Mouse (Mus musculus) MEL (cell line): Measurements from ENCODE around the gene Pafah1b1. TPM values are rescaled to one million over a fixed set of nuclear protein-coding genes. Genes with fewer than 3 reads are reported as not detected.

Source experiments
- DNase-seq: peaks from one replicate; pipeline ENCODE4 v3.0.0; 2011; ENCODE audit warnings: low read depth, low spot score
- H3K27ac ChIP-seq: 2 replicates; pipeline ENCODE4 v1.5.1; 2012; ENCODE audit warnings: low read depth, mild to moderate bottlenecking, control low read depth, low read length, moderate library complexity; ENCODE audit not compliant: control insufficient read depth
- H3K27me3 ChIP-seq, 2 experiments: fragments of 150-350 bp in 1 of 2; sonication (generic) in 1 of 2; 2 replicates each; pipeline ENCODE4 v1.6.1; 2012; ENCODE audit warnings: low read length in 2 of 2, mild to moderate bottlenecking in 2 of 2, improper control_type of control experiment in 1 of 2, moderate library complexity in 1 of 2; ENCODE audit not compliant: insufficient read depth in 2 of 2, control insufficient read depth in 1 of 2
- H3K36me3 ChIP-seq, 2 experiments: 2 replicates each; pipeline ENCODE4 v1.6.1; 2012 to 2014; ENCODE audit warnings: low read length in 2 of 2, improper control_type of control experiment in 1 of 2, inconsistent platforms in 1 of 2, mild to moderate bottlenecking in 1 of 2; ENCODE audit not compliant: insufficient read depth in 2 of 2, control insufficient read depth in 1 of 2
- H3K4me1 ChIP-seq, 2 experiments: fragments of 150-350 bp in 1 of 2; sonication (generic) in 1 of 2; 2 replicates each; pipeline ENCODE4 v1.6.1; 2012; ENCODE audit warnings: low read length in 2 of 2, improper control_type of control experiment in 1 of 2, mild to moderate bottlenecking in 1 of 2; ENCODE audit not compliant: insufficient read depth in 2 of 2, control insufficient read depth in 1 of 2
- H3K4me3 ChIP-seq, 2 experiments: fragments of 150-350 bp in 1 of 2; sonication (generic) in 1 of 2; 2 replicates each; pipeline ENCODE4 v1.5.1; 2012; ENCODE audit warnings: low read depth in 2 of 2, low read length in 2 of 2, mild to moderate bottlenecking in 2 of 2, moderate library complexity in 2 of 2, control low read depth in 1 of 2, improper control_type of control experiment in 1 of 2; ENCODE audit not compliant: control insufficient read depth in 1 of 2, insufficient read depth in 1 of 2
- H3K79me2 ChIP-seq: 2 replicates; pipeline ENCODE4 v1.6.1; 2012; ENCODE audit warnings: mild to moderate bottlenecking, low read length, moderate library complexity; ENCODE audit not compliant: control insufficient read depth, poor library complexity, insufficient read depth
- H3K9ac ChIP-seq: 2 replicates; pipeline ENCODE4 v1.6.1; 2012; ENCODE audit warnings: low read depth, mild to moderate bottlenecking, control low read depth, low read length, moderate library complexity; ENCODE audit not compliant: control insufficient read depth, poor library complexity, severe bottlenecking
- H3K9me3 ChIP-seq: fragments of 150-350 bp; sonication (generic); replicated peaks from 2 replicates; pipeline ENCODE4 v1.6.1; 2012; ENCODE audit warnings: mild to moderate bottlenecking, low read length, improper control_type of control experiment, moderate library complexity; ENCODE audit not compliant: insufficient read depth
- CHD1 ChIP-seq: IDR thresholded peaks from 2 replicates; pipeline ENCODE4 v1.6.1; 2012; ENCODE audit warnings: low read depth, mild to moderate bottlenecking, inconsistent platforms, low read length, improper control_type of control experiment
- CTCF ChIP-seq, 3 experiments: IDR thresholded peaks in 2 of 3; conservative IDR thresholded peaks in 1 of 3; 2 replicates each; pipeline ENCODE4 v1.5.1; 2011 to 2012; ENCODE audit warnings: low read length in 3 of 3, low read depth in 2 of 3, mild to moderate bottlenecking in 2 of 3, improper control_type of control experiment in 1 of 3, inconsistent platforms in 1 of 3, mixed read lengths in 1 of 3, moderate library complexity in 1 of 3; ENCODE audit not compliant: control insufficient read depth in 1 of 3, insufficient read depth in 1 of 3, poor library complexity in 1 of 3, severe bottlenecking in 1 of 3
- ELF1 ChIP-seq: IDR thresholded peaks from 2 replicates; pipeline ENCODE4 v1.6.1; 2014; ENCODE audit warnings: low read depth, mild to moderate bottlenecking, inconsistent platforms, low read length, improper control_type of control experiment, moderate library complexity
- EP300 ChIP-seq, 2 experiments: IDR thresholded peaks; 2 replicates each; pipeline ENCODE4 v1.6.1; 2011; ENCODE audit warnings: improper control_type of control experiment in 2 of 2, low read length in 2 of 2, low read depth in 1 of 2, mild to moderate bottlenecking in 1 of 2
- GABPA ChIP-seq: IDR thresholded peaks from 2 replicates; pipeline ENCODE4 v1.6.1; 2012; ENCODE audit warnings: low read depth, mild to moderate bottlenecking, inconsistent platforms, low read length, improper control_type of control experiment, moderate library complexity
- JUND ChIP-seq: IDR thresholded peaks from 2 replicates; pipeline ENCODE4 v1.6.1; 2011; ENCODE audit warnings: low read depth, mild to moderate bottlenecking, improper control_type of control experiment, low read length
- MAX ChIP-seq: IDR thresholded peaks from 2 replicates; pipeline ENCODE4 v1.6.1; 2011; ENCODE audit warnings: low read length, improper control_type of control experiment
- MAZ ChIP-seq: IDR thresholded peaks from 2 replicates; pipeline ENCODE4 v1.6.1; 2012; ENCODE audit warnings: low read depth, mild to moderate bottlenecking, inconsistent platforms, low read length, improper control_type of control experiment
- MEF2A ChIP-seq: IDR thresholded peaks from 2 replicates; pipeline ENCODE4 v1.6.1; 2014; ENCODE audit warnings: low read depth, mild to moderate bottlenecking, inconsistent platforms, low read length, improper control_type of control experiment; ENCODE audit not compliant: poor library complexity, insufficient replicate concordance, severe bottlenecking; ENCODE audit errors: extremely low read depth
- MXI1 ChIP-seq: IDR thresholded peaks from 2 replicates; pipeline ENCODE4 v1.6.1; 2011; ENCODE audit warnings: mild to moderate bottlenecking, low read depth, low read length, improper control_type of control experiment
- RAD21 ChIP-seq: IDR thresholded peaks from 2 replicates; pipeline ENCODE4 v1.6.1; 2011; ENCODE audit warnings: mild to moderate bottlenecking, low read depth, low read length, improper control_type of control experiment
- SIN3A ChIP-seq: IDR thresholded peaks from 2 replicates; pipeline ENCODE4 v1.6.1; 2012; ENCODE audit warnings: low read length, improper control_type of control experiment, inconsistent platforms
- SMC3 ChIP-seq: IDR thresholded peaks from 2 replicates; pipeline ENCODE4 v1.6.1; 2011; ENCODE audit warnings: low read depth, low read length, improper control_type of control experiment
- TAL1 ChIP-seq: IDR thresholded peaks from 2 replicates; pipeline ENCODE4 v1.6.1; 2012; ENCODE audit warnings: mild to moderate bottlenecking, inconsistent platforms, low read length, moderate library complexity, mixed read lengths
- TBP ChIP-seq: IDR thresholded peaks from 2 replicates; pipeline ENCODE4 v1.8.0; 2011; ENCODE audit warnings: low read depth, low read length, improper control_type of control experiment
- UBTF ChIP-seq: IDR thresholded peaks from 2 replicates; pipeline ENCODE4 v1.6.1; 2012; ENCODE audit warnings: low read depth, mild to moderate bottlenecking, inconsistent platforms, low read length, improper control_type of control experiment, moderate library complexity, borderline replicate concordance; ENCODE audit not compliant: insufficient read depth
- USF1 ChIP-seq: IDR thresholded peaks from 2 replicates; pipeline ENCODE4 v1.6.1; 2014; ENCODE audit warnings: low read depth, mild to moderate bottlenecking, inconsistent platforms, low read length, improper control_type of control experiment, moderate library complexity
- USF2 ChIP-seq, 2 experiments: IDR thresholded peaks; 2 replicates each; pipeline ENCODE4 v1.6.1; 2011 to 2012; ENCODE audit warnings: improper control_type of control experiment in 2 of 2, low read length in 2 of 2, borderline replicate concordance in 1 of 2, inconsistent platforms in 1 of 2, low read depth in 1 of 2, mild to moderate bottlenecking in 1 of 2; ENCODE audit not compliant: insufficient read depth in 1 of 2
- ZKSCAN1 ChIP-seq: IDR thresholded peaks from 2 replicates; pipeline ENCODE4 v1.6.1; 2012; ENCODE audit warnings: low read depth, mild to moderate bottlenecking, inconsistent platforms, low read length, improper control_type of control experiment, moderate library complexity
- ZMIZ1 ChIP-seq: IDR thresholded peaks from 2 replicates; pipeline ENCODE4 v1.6.1; 2012; ENCODE audit warnings: low read depth, mild to moderate bottlenecking, inconsistent platforms, low read length, improper control_type of control experiment, moderate library complexity
- polyA plus RNA-seq, 2 experiments: library from polyadenylated mRNA; stranded (reverse) in 1 of 2; unstranded in 1 of 2; fragments of >175 nt in 1 of 2; fragments of >200 nt in 1 of 2; gene quantifications; 2 replicates each; pipeline versions ENCODE4 v1.2.1 to v1.2.4; 2012; ENCODE audit warnings: low replicate concordance in 2 of 2, low read depth in 1 of 2; ENCODE audit not compliant: insufficient read length in 2 of 2, insufficient read depth in 1 of 2, missing spikeins in 1 of 2
- total RNA-seq: library from RNA; depleted of rRNA; stranded (reverse); fragments of 300-350 nt; gene quantifications from 2 replicates; pipeline ENCODE4 v1.2.3, GENCODE M21; 2012

Gene Pafah1b1
- total and polyA plus RNA-seq, 3 experiments: 54.5 to 67.4 TPM; not detected in 1

DNA sequence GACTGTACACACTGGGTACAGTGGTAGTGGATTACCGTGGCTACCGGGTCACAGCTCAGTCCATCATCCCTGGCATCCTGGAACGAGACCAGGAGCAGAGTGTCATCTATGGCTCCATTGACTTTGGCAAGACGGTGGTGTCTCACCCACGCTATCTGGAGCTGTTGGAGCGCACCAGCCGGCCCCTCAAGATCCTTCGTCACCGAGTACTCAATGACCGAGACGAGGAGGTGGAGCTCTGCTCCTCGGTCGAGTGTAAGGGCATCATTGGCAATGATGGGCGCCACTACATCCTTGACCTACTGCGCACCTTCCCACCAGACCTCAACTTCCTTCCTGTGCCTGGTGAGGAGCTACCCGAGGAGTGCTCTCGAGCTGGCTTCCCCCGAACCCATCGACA is 62.8 kb downstream of the Pafah1b1 start:
- Histone ChIP-seq H3K4me1 (no peaks in the 10 kb centered on the region), H3K4me3 (no peak overlapping the region), H3K9me3 (no peaks in the 10 kb centered on the region), H3K9ac (no peak overlapping the region), H3K36me3 (peaks cover 0 to 56% of the 10 kb centered on the region in 2 experiments; a peak in 2 of 4 replicates), H3K79me2 (0 out of 2 replicates have a peak, but pooled peaks cover 2% of the 10 kb centered on the region), H3K27me3 (no peaks in the 10 kb centered on the region), H3K27ac (no peak overlapping the region)
- TF ChIP-seq ZMIZ1 (no peak), JUND (no peak)
- DNase-seq: no peak

- Histone ChIP-seq H3K27me3 (no peaks in the 10 kb centered on the region), H3K4me1 (no peaks in the 10 kb centered on the region), H3K4me3 (no peak overlapping the region), H3K36me3 (peaks cover 0 to 52% of the 10 kb centered on the region in 2 experiments; a peak in 2 of 4 replicates), H3K79me2 (peaks cover 12% of the 10 kb centered on the region), H3K27ac (no peak overlapping the region), H3K9me3 (no peaks in the 10 kb centered on the region), H3K9ac (no peak overlapping the region)
- no peak for DNase-seq
- TF ChIP-seq MAZ (no peak), USF1 (no peak), MXI1 (no peak), USF2 (IDR thresholded peaks at IDR 0.05; ENCODE audit: borderline replicate concordance in 1 of 2, insufficient read depth in 1 of 2, low read depth in 1 of 2, low read length in 2 of 2) (no peak), ZKSCAN1 (no peak), ZMIZ1 (no peak), UBTF (no peak), GABPA (no peak), CHD1 (no peak), EP300 (IDR thresholded peaks at IDR 0.05; ENCODE audit: low read depth in 1 of 2, low read length in 2 of 2) (no peak), RAD21 (no peak), TAL1 (no peak), ELF1 (no peak), SMC3 (no peak), MAX (no peak), SIN3A (no peak), MEF2A (no peak), CTCF (IDR thresholded peaks at IDR 0.05 in 2 of 3, conservative IDR thresholded peaks at IDR 0.05 in 1 of 3; ENCODE audit: control insufficient read depth in 1 of 3, insufficient read depth in 1 of 3, low read depth in 2 of 3, low read length in 3 of 3, poor library complexity in 1 of 3, severe bottlenecking in 1 of 3) (no peak), TBP (no peak)
Measured at GRCm38 (mm10) chr11:74660336-74660735, 64.1 kb downstream of the Pafah1b1 start.
